Mouse (Mus musculus) forebrain, embryonic 12.5 days (tissue): ENCODE results near the gene Vps54. TPM values are rescaled to one million over a fixed set of nuclear protein-coding genes. Genes with fewer than 3 reads are reported as not detected.
"Not testable (repeated sequence)": the region's sequence is repeated elsewhere in the genome, so short reads cannot be mapped to it uniquely, and the experiment has no call there.

Experiments
- ATAC-seq: fragments of 200-750 bp; cut with Nextera tagmentation; 2 replicates; pipeline ENCODE4 v1.8.0; 2017; ENCODE audit warnings: moderate TSS enrichment; ENCODE audit not compliant: low FRiP score
- H3K27ac ChIP-seq: fragments of 300-500 bp; sonication (generic); 2 replicates; pipeline ENCODE4 v1.5.1; 2016; ENCODE audit warnings: mild to moderate bottlenecking
- H3K27me3 ChIP-seq: fragments of 300-500 bp; sonication (generic); 2 replicates; pipeline ENCODE4 v1.6.1; 2016; ENCODE audit warnings: mild to moderate bottlenecking
- H3K36me3 ChIP-seq: fragments of 300-500 bp; sonication (generic); replicated peaks from 2 replicates; pipeline ENCODE4 v1.6.1; 2016; ENCODE audit warnings: mild to moderate bottlenecking
- H3K4me1 ChIP-seq: fragments of 300-500 bp; sonication (generic); 2 replicates; pipeline ENCODE4 v1.6.1; 2016
- H3K4me2 ChIP-seq: fragments of 300-500 bp; sonication (generic); 2 replicates; pipeline ENCODE4 v1.6.1; 2016; ENCODE audit warnings: mild to moderate bottlenecking, moderate library complexity
- H3K4me3 ChIP-seq: fragments of 300-500 bp; sonication (generic); replicated peaks from 2 replicates; pipeline ENCODE4 v1.5.1; 2016; ENCODE audit warnings: mild to moderate bottlenecking
- H3K9ac ChIP-seq: fragments of 300-500 bp; sonication (generic); 2 replicates; pipeline ENCODE4 v1.6.1; 2016; ENCODE audit warnings: mild to moderate bottlenecking
- H3K9me3 ChIP-seq: fragments of 300-500 bp; sonication (generic); 2 replicates; pipeline ENCODE4 v1.6.1; 2016
- WGBS: fragments of 180-500 bp; shearing (Covaris S2); methylation state at CpG from one replicate; pipeline ENCODE4 v1.1.7; 2016; 5-methylcytosine and 5-hydroxymethylcytosine counted together
- polyA plus RNA-seq: library from polyadenylated mRNA; unstranded; fragments of >200 nt; fragmentation: Nextera tagmentation; extraction: Ambion mirVana; gene quantifications from 2 replicates; pipeline ENCODE4 v1.2.1, GENCODE M21; 2016

Vps54 gene
- 14.3 and 15.3 TPM in 2 replicates for polyA plus RNA-seq

GRCm38 (mm10) chr11:21239021-21239661 lies at the start of gene Vps54:
Vps54 (plus strand) TSS chr11:21239281.
- peak; percentile 86 for ATAC-seq
- H3K4me2 ChIP-seq, result peak within 1 kb of the TSS; percentile 67
- no peaks in the 10 kb centered on the region for H3K9me3 ChIP-seq
- H3K36me3 ChIP-seq, result no peaks in the 10 kb centered on the region
- H3K9ac ChIP-seq, result peak within 1 kb of the TSS; percentile 98
- under 1% methylated on average over 53 of the region's 84 CpGs for WGBS
- peaks cover 15% of the 10 kb centered on the region for H3K4me1 ChIP-seq
- peak within 1 kb of the TSS; percentile 95 for H3K27ac ChIP-seq
- H3K27me3 ChIP-seq, result no peaks in the 10 kb centered on the region
- peak within 1 kb of the TSS; percentile 96 for H3K4me3 ChIP-seq

- H3K4me2 ChIP-seq, ATAC-seq, H3K27ac ChIP-seq, H3K9me3 ChIP-seq, H3K4me3 ChIP-seq, H3K27me3 ChIP-seq, H3K36me3 ChIP-seq, H3K9ac ChIP-seq, H3K4me1 ChIP-seq: not testable (repeated sequence)
- WGBS, result 88% methylated on average over 8 of the region's 8 CpGs
These were observed 47.3 kb upstream of the Vps54 start for GRCm38 (mm10) chr11:21191821-21192220.

- 94% methylated on average over 3 of the region's 3 CpGs for WGBS
- ATAC-seq, result no peak
- H3K9me3 ChIP-seq, result no peaks in the 10 kb centered on the region
These were observed 44.2 kb upstream of the Vps54 start for GRCm38 (mm10) chr11:21194851-21195250.

GRCm38 (mm10) chr11:21209046-21209445 lies 30.0 kb upstream of the Vps54 start:
- Histone ChIP-seq H3K36me3 (no peaks in the 10 kb centered on the region), H3K4me1 (no peaks in the 10 kb centered on the region), H3K9ac (no peak overlapping the region), H3K9me3 (no peaks in the 10 kb centered on the region), H3K27me3 (no peaks in the 10 kb centered on the region), H3K4me2 (no peak overlapping the region), H3K27ac (no peak overlapping the region), H3K4me3 (no peak overlapping the region)
- ATAC-seq, result no peak
- 66% methylated on average over 2 of the region's 2 CpGs for WGBS

More at GRCm38 (mm10) chr11:21194851-21195250, 44.2 kb upstream of the Vps54 start:
- no peak overlapping the region for H3K4me2 ChIP-seq
- no peaks in the 10 kb centered on the region for H3K36me3 ChIP-seq
- no peak overlapping the region for H3K9ac ChIP-seq
- H3K4me3 ChIP-seq, result no peak overlapping the region
- H3K27ac ChIP-seq, result no peak overlapping the region
- H3K27me3 ChIP-seq, result no peaks in the 10 kb centered on the region
- no peaks in the 10 kb centered on the region for H3K4me1 ChIP-seq

- not testable (repeated sequence) for H3K27me3 ChIP-seq, H3K27ac ChIP-seq, H3K36me3 ChIP-seq, H3K4me3 ChIP-seq, H3K4me1 ChIP-seq, H3K9ac ChIP-seq, H3K9me3 ChIP-seq, ATAC-seq, H3K4me2 ChIP-seq
- 96% methylated on average over 9 of the region's 9 CpGs for WGBS
These were observed 29.4 kb upstream of the Vps54 start for GRCm38 (mm10) chr11:21209701-21210100.

- WGBS, result 91% methylated on average over 3 of the region's 3 CpGs
These were observed 21.7 kb upstream of the Vps54 start for GRCm38 (mm10) chr11:21217419-21217818.

GRCm38 (mm10) chr11:21219281-21219680 lies 19.8 kb upstream of the Vps54 start:
- Histone ChIP-seq H3K9ac (no peak overlapping the region), H3K27me3 (no peaks in the 10 kb centered on the region), H3K4me1 (no peaks in the 10 kb centered on the region), H3K27ac (no peak overlapping the region), H3K9me3 (no peaks in the 10 kb centered on the region), H3K4me2 (no peak overlapping the region), H3K36me3 (no peaks in the 10 kb centered on the region), H3K4me3 (no peak overlapping the region)
- ATAC-seq, result no peak
- WGBS, result 89% methylated on average over 2 of the region's 2 CpGs

More at GRCm38 (mm10) chr11:21217419-21217818, 21.7 kb upstream of the Vps54 start:
- H3K4me1 ChIP-seq, result no peaks in the 10 kb centered on the region
- H3K9ac ChIP-seq, result no peak overlapping the region
- H3K9me3 ChIP-seq, result no peaks in the 10 kb centered on the region
- H3K4me2 ChIP-seq, result no peak overlapping the region
- H3K4me3 ChIP-seq, result no peak overlapping the region
- no peak overlapping the region for H3K27ac ChIP-seq
- H3K27me3 ChIP-seq, result no peaks in the 10 kb centered on the region
- no peak for ATAC-seq
- no peaks in the 10 kb centered on the region for H3K36me3 ChIP-seq

- Histone ChIP-seq H3K27me3 (no peaks in the 10 kb centered on the region), H3K36me3 (no peaks in the 10 kb centered on the region), H3K9me3 (no peaks in the 10 kb centered on the region), H3K9ac (no peak overlapping the region), H3K4me1 (no peaks in the 10 kb centered on the region), H3K4me2 (no peak overlapping the region), H3K4me3 (no peak overlapping the region), H3K27ac (no peak overlapping the region)
- ATAC-seq, result no peak
- WGBS, result 89% methylated on average over 8 of the region's 8 CpGs
These were observed 19.1 kb upstream of the Vps54 start for GRCm38 (mm10) chr11:21219851-21220587.

- no peaks in the 10 kb centered on the region for H3K36me3 ChIP-seq
- ATAC-seq, result no peak
- H3K27ac ChIP-seq, result no peak overlapping the region
- H3K4me2 ChIP-seq, result no peak overlapping the region
- no peaks in the 10 kb centered on the region for H3K9me3 ChIP-seq
- no peak overlapping the region for H3K9ac ChIP-seq
- no peaks in the 10 kb centered on the region for H3K4me1 ChIP-seq
- no peak overlapping the region for H3K4me3 ChIP-seq
- WGBS, result 73% methylated on average over 2 of the region's 2 CpGs
- H3K27me3 ChIP-seq, result no peaks in the 10 kb centered on the region
These were observed 18.3 kb upstream of the Vps54 start for GRCm38 (mm10) chr11:21220754-21221153.

- no peaks in the 10 kb centered on the region for H3K9me3 ChIP-seq
- 88% methylated on average over 2 of the region's 2 CpGs for WGBS
- no peaks in the 10 kb centered on the region for H3K4me1 ChIP-seq
- no peaks in the 10 kb centered on the region for H3K27me3 ChIP-seq
- no peak overlapping the region for H3K9ac ChIP-seq
- no peaks in the 10 kb centered on the region for H3K36me3 ChIP-seq
- no peak overlapping the region for H3K27ac ChIP-seq
- ATAC-seq, result no peak
- no peak overlapping the region for H3K4me3 ChIP-seq
- H3K4me2 ChIP-seq, result no peak overlapping the region
These were observed 17.7 kb upstream of the Vps54 start for GRCm38 (mm10) chr11:21221396-21221795.

GRCm38 (mm10) chr11:21222606-21223207 lies 16.4 kb upstream of the Vps54 start:
- H3K27ac ChIP-seq, result no peak overlapping the region
- no peak overlapping the region for H3K4me3 ChIP-seq
- H3K9me3 ChIP-seq, result no peaks in the 10 kb centered on the region
- no peaks in the 10 kb centered on the region for H3K4me1 ChIP-seq
- H3K4me2 ChIP-seq, result no peak overlapping the region
- 91% methylated on average over 4 of the region's 4 CpGs for WGBS
- no peaks in the 10 kb centered on the region for H3K36me3 ChIP-seq
- H3K9ac ChIP-seq, result no peak overlapping the region
- no peak for ATAC-seq
- no peaks in the 10 kb centered on the region for H3K27me3 ChIP-seq

- WGBS, result 87% methylated on average over 3 of the region's 3 CpGs
- Histone ChIP-seq H3K4me3 (no peak overlapping the region), H3K9ac (no peak overlapping the region), H3K27ac (no peak overlapping the region), H3K4me1 (no peaks in the 10 kb centered on the region), H3K36me3 (no peaks in the 10 kb centered on the region), H3K27me3 (no peaks in the 10 kb centered on the region), H3K4me2 (no peak overlapping the region), H3K9me3 (no peaks in the 10 kb centered on the region)
- no peak for ATAC-seq
These were observed 15.5 kb upstream of the Vps54 start for GRCm38 (mm10) chr11:21223539-21223938.
